Mouse (Mus musculus): ENCODE results near the gene Wdr86.
"Not testable (repeated sequence)": the region's sequence is repeated elsewhere in the genome, so short reads cannot be mapped to it uniquely, and the experiment has no call there.

The Wdr86 gene

GRCm38 (mm10) chr5:24730488-24730871 is at the start of gene Wdr86:
Gene Wdr86 (minus strand): TSS chr5:24730727.
- DNase-seq: peak; percentile 41

GRCm38 (mm10) chr5:24779881-24780512 is 49.5 kb upstream of the Wdr86 start:
- no peak for DNase-seq

DNA sequence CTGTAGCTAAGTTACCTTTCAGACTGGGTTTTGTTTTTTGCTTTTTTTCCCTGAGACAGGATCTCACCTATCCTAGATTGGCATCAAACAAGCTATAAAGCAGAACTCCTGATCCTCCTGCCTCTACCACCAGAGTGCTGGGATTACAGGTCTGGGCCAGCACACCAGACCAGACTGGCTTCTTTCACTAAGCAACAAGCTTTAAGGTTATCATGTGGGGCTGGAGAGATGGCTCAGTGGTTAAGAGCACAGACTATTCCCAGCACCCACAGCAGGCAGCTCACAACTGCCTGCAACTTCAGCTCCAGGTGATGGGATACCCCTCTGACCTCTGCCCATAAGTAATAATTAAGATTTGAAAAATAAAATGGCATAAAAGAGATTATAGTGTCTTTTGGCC is 48.8 kb upstream of the Wdr86 start:
- DNase-seq: no peak

GRCm38 (mm10) chr5:24778843-24779140 is 48.3 kb upstream of the Wdr86 start:
- no peak for DNase-seq

DNA sequence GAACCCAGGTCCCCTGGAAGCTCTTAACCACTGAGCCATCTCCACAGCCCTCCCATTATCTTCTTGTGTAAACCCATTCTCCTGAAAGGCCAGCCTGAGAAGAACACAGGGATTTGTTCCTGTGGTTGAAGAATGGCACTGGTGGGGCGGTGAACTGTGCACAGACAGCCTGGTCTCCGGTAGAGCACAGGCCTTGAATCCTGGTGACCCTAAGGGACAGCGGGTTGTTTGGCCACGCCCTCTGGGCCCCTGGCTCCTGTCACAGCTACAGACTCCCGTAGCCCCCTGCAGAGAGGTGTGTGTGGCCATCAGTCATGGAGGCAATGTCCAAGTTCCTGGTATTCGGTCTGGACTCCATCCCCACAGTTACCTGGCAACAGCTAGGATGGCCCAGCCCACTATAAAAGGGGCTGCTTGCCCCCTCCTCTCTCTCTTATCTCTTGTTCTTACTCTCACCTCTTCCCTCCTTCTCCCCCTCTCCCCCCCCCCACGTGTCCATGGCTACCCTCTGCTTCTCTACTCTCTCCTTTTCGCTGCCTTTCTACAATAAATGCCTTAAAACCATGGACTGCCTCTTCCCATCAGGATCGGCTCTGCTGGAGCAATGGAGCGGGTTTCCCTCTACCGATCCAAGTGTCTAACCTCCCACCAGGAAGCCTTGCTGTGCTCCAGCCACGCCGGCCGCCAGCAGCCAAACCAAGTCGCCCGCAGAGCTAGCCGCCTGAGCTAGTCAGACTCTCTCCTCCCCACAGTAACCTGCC is 47.7 kb upstream of the Wdr86 start:
- no peak for DNase-seq

DNA sequence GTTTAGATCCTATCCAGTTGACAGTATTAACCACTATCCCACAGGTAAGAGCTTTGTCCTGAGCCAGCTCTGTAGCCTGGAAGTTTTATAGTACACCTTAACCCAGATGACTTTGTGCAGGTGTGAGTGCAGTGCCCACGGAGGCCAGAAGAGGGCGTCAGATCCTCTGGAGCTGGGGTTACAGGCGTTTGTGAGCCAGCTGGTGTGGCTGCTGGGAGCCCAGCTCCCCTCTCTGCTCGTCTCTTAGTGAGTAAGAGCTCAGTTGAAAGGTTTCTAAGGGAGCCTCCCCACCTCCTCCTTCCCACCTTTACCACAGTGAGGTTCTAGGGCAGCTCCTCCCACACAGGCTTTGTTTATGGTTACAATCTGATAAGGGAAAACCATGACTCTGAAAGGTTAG is 46.2 kb upstream of the Wdr86 start:
- DNase-seq: no peak

GRCm38 (mm10) chr5:24774549-24774948 is 44.0 kb upstream of the Wdr86 start:
- not testable (repeated sequence) for DNase-seq

GRCm38 (mm10) chr5:24757816-24758215 is 27.3 kb upstream of the Wdr86 start, which contains the start of gene Crygn:
Gene Crygn (minus strand): TSS chr5:24758008.
- DNase-seq: no peak

DNA sequence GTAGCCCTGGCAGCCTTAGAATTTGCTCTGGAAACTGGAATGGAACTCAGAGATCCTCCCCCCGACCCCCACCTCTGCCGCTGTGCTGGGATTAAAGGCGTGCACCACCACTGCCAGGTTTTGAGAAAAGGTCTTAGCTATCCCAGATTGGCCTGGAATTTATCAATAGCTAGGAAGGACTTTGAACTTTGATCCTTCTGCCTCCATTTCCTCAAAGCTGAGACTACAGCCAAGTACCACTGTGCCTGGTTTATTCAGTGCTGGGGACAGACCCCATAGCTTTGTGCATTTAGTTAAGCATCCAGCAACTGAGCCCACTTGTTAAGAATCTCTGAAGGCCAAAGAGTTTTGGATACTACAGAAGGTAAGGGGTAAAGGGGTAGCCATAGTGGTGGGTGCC is 26.4 kb upstream of the Wdr86 start:
- no peak for DNase-seq

DNA sequence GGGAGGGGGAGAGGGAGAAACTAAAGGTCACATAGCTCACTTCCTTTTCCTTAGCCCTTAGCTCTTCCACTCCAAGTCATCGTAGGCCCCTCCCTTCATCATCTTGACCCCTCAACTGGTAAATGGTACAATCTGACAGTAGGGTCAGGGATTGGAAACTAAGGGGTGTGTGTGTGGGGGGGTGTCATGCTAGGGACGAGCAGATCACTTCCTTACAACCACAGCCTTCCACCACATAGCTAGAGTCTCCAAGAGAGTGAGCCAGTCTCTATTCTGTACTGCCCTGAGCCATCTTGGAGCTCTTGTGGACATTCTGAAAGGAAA is 21.6 kb upstream of the Wdr86 start:
- DNase-seq: no peak

DNA sequence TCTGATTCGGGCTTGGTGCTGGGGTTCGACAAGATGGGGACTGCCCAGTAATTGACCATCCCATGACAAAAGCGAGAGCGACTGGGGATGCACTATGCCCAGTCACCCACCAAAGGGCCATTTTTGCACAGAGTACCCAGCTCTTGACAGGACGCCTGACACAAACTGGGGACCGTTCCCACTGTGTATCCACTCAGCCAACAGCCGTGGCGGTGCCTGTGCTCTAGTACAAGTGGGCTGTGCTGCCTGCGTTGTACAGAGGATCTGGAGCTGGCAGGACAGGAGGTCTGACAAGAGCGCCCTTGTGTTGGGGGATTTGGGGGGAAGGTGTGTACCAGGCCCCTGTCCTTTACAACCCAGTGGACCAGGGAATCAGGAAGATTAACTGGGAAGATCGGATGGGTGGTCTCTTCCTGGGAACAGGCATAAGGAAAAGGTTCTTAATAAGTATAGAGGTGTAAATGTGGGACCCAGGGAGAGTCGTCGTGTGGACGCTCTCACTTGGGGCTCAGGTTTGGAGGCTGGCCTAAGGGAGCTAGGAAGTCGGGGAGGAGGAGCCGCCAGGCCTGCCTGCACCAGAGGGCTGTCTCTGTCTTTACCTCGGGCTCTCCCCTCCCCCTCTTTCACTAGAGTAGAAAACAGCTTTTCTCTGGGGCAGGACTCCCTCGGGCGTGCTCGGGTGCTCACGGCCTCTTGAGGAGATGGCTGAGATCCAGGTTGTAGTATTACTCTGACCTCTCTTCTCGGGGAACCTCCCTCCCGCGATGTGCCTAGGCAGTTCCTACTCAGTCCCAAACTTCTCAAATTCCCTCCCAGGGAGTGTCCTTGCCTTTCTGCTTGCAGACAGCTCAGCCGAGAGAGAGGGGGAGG is 21.0 kb upstream of the Wdr86 start:
- peak; percentile 57 for DNase-seq

- peak; percentile 89 for DNase-seq
Observed at GRCm38 (mm10) chr5:24750321-24751304, 20.1 kb upstream of the Wdr86 start.

DNA sequence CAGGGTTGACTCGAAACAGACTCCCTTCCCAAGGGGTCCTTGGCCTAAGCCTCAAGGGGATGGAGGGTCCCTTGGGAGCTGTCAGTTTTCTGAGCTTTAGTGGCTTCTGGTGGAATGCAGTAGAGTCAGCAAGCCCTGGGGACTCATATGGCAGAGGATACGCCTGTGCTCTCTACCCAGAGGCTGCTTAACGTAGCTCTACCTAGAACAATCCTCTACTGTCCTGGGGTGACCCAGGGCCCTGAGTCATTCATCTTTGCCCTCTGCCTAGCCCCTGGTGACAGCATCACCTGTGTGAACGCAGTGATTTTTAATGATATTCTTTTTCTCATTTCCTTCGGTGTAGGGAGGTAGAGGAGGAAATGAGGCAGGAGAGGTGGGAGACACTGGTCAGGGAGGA is 19.2 kb upstream of the Wdr86 start:
- no peak for DNase-seq

DNA sequence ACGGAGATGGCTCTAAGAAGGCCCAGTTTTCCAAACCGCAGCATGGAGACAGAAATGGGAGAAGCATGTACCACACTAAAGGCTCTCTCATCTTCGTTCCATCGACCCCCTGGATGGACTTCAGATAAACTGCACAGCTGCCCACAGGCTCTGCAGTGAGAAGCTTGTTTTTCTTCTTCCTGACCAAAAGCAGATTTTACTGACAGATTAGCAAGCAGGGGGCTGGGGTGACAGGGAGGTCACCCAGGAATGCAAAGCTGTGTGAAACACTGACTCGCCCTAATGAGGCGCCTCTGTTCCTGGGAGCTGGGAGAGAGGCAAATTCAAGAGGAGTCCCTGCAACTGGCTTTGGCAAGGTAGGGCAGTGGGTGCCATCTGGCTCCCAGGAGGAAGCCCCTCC is 17.0 kb upstream of the Wdr86 start:
- no peak for DNase-seq

- no peak for DNase-seq
Observed at GRCm38 (mm10) chr5:24743956-24744355, 13.4 kb upstream of the Wdr86 start.

- DNase-seq: no peak
Observed at GRCm38 (mm10) chr5:24741172-24741885, 10.8 kb upstream of the Wdr86 start.

GRCm38 (mm10) chr5:24739141-24739753 is 8.7 kb upstream of the Wdr86 start:
- peak; percentile 65 for DNase-seq

GRCm38 (mm10) chr5:24738517-24738916 is 8.0 kb upstream of the Wdr86 start:
- DNase-seq: no peak

GRCm38 (mm10) chr5:24737595-24737994 is 7.1 kb upstream of the Wdr86 start:
- DNase-seq: no peak

DNA sequence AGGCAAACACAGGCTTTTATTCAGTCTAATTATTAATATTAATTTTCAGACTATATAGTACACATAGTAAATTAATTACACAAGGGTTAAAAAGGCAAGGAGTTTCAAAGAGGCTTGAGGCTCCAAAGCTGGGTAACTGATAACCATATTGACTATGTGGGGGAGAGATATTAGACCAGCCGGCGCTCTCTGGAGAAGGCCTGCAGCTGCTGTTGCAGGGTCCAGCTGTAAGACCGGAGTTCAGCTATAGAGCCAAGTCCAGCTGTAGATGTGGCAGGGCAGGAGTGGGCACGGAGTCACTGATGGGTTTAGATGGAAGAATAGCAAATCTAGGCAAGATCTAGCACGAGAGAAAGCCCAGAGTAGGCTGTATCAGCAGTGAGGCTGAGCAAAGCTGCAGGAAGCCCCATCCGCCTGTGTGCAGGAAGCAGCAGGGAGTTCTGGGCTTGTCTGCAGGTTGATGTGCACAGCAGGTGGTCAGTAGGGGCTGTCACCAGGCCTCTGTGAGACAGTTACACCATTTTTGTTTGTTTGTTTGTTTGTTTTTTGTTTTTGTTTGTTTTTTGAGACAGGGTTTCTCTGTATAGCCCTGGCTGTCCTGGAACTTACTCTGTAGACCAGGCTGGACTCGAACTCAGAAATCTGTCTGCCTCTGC is 3.4 kb upstream of the Wdr86 start:
- DNase-seq: no peak

- peak; percentile 54 for DNase-seq
Observed at GRCm38 (mm10) chr5:24733134-24733533, 2.6 kb upstream of the Wdr86 start.

Data from liver (tissue).